Mouse (Mus musculus) heart, embryonic 14.5 days (tissue): Measurements from ENCODE around the gene Epha4. TPM values are rescaled to one million over a fixed set of nuclear protein-coding genes. Genes with fewer than 3 reads are reported as not detected.

Source experiments
- ATAC-seq: fragments of 200-750 bp; cut with Nextera tagmentation; 2 replicates; pipeline ENCODE4 v1.8.0; 2017; ENCODE audit warnings: low read depth, moderate TSS enrichment; ENCODE audit not compliant: insufficient number of reproducible peaks, insufficient read depth, low FRiP score
- H3K27ac ChIP-seq, 2 experiments: fragments of 200-500 bp in 1 of 2; fragments of 300-500 bp in 1 of 2; sonication (generic) in 1 of 2; replicated peaks in 1 of 2; 2 replicates each; pipeline ENCODE4 v1.5.1; 2012 to 2014; ENCODE audit warnings: low read depth in 2 of 2, low read length in 2 of 2, control low read depth in 1 of 2, mild to moderate bottlenecking in 1 of 2, mixed read lengths in 1 of 2; ENCODE audit not compliant: control insufficient read depth in 1 of 2, insufficient read depth in 1 of 2
- H3K27me3 ChIP-seq: fragments of 300-500 bp; sonication (generic); 2 replicates; pipeline ENCODE4 v1.6.1; 2014; ENCODE audit warnings: mild to moderate bottlenecking, low read length, control low read depth; ENCODE audit not compliant: control insufficient read depth, insufficient read depth
- H3K36me3 ChIP-seq: fragments of 300-500 bp; sonication (generic); 2 replicates; pipeline ENCODE4 v1.6.1; 2014; ENCODE audit warnings: mild to moderate bottlenecking, control low read depth, low read length, mixed read lengths; ENCODE audit not compliant: control insufficient read depth, insufficient read depth
- H3K4me1 ChIP-seq, 2 experiments: fragments of 200-500 bp in 1 of 2; fragments of 300-500 bp in 1 of 2; sonication (generic) in 1 of 2; 2 replicates each; pipeline ENCODE4 v1.6.1; 2012 to 2014; ENCODE audit warnings: low read length in 2 of 2, control low read depth in 1 of 2, mixed read lengths in 1 of 2; ENCODE audit not compliant: control insufficient read depth in 2 of 2, insufficient read depth in 2 of 2
- H3K4me2 ChIP-seq: fragments of 300-500 bp; sonication (generic); 2 replicates; pipeline ENCODE4 v1.6.1; 2014; ENCODE audit warnings: mild to moderate bottlenecking, low read length
- H3K4me3 ChIP-seq, 2 experiments: fragments of 200-500 bp in 1 of 2; fragments of 300-500 bp in 1 of 2; sonication (generic) in 1 of 2; 2 replicates each; pipeline ENCODE4 v1.5.1; 2012 to 2014; ENCODE audit warnings: low read length in 2 of 2, mild to moderate bottlenecking in 2 of 2, control low read depth in 1 of 2, low read depth in 1 of 2, moderate library complexity in 1 of 2; ENCODE audit not compliant: control insufficient read depth in 1 of 2, insufficient read depth in 1 of 2
- H3K9ac ChIP-seq: fragments of 300-500 bp; sonication (generic); 2 replicates; pipeline ENCODE4 v1.6.1; 2014; ENCODE audit warnings: mild to moderate bottlenecking, low read length
- H3K9me3 ChIP-seq: fragments of 300-500 bp; sonication (generic); 2 replicates; pipeline ENCODE4 v1.6.1; 2016; ENCODE audit warnings: low read length, control low read depth; ENCODE audit not compliant: control insufficient read depth
- WGBS: fragments of 180-500 bp; shearing (Covaris S2); extraction: QIAGEN DNeasy Blood & Tissue Kit; methylation state at CpG from one replicate; pipeline ENCODE4 v1.1.7; 2014; 5-methylcytosine and 5-hydroxymethylcytosine counted together
- polyA plus RNA-seq: library from polyadenylated mRNA; unstranded; fragments of >200 nt; fragmentation: Nextera tagmentation; extraction: Ambion mirVana; gene quantifications from 2 replicates; pipeline ENCODE4 v1.2.1, GENCODE M21; 2014

The Epha4 gene
- polyA plus RNA-seq, 1 experiment from 2014 or later, result 14.1 TPM

DNA sequence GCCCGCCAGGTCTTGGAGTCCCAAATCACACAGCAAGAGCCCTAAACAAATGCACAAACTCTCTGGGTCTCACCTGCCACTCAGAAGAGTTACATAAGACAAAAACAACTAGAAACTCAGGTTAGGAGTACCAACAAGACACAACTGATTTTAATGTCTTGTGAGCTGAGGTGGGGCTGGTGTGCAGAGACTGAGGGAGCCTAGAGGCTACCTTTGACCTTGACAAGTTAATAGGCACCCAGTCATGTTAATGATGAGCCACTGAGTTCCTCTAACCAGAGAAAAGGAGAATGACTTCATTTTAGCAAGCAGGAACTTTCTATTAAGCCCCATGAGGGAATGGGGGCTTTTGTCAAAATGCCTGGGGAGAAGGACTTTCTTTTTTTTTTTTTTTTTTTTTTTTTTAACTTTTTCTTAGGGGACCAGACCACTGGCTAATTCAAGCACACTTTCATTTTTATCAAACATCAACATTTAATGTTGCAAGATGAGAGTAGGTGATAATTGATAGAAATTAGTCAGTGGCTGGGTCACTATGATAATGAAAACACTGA, 67.8 kb downstream of the Epha4 start:
- no peak overlapping the region for H3K9ac ChIP-seq
- no peak for ATAC-seq
- peaks cover 0 to 5% of the 10 kb centered on the region in 2 experiments; a peak in 2 of 4 replicates for H3K4me1 ChIP-seq
- no peak overlapping the region for H3K4me3 ChIP-seq
- no peaks in the 10 kb centered on the region for H3K9me3 ChIP-seq
- 85% methylated on average over 1 of the region's 1 CpGs for WGBS
- no peak overlapping the region for H3K4me2 ChIP-seq
- no peak overlapping the region for H3K27ac ChIP-seq
- no peaks in the 10 kb centered on the region for H3K27me3 ChIP-seq
- no peaks in the 10 kb centered on the region for H3K36me3 ChIP-seq

DNA sequence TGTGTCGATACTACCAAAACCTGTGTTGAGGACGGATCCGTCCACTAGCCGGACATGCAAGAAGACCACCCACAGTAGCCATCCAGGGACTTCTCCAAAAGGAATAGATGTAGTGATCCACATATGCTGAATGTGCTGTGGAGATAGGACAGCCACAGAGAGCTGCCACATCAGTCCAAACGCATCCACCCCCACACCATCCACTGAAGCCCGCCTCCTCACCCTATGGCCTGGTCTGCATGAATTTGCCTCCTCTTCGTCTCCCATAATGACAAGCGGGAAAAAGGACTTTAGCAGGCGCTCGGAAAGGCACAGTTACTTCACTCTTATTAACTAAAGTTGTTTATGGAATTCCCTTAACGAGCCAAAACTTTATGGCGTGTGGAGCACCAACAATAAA, 68.5 kb downstream of the Epha4 start:
- H3K27ac ChIP-seq, result no peak overlapping the region
- H3K9me3 ChIP-seq, result no peaks in the 10 kb centered on the region
- H3K9ac ChIP-seq, result no peak overlapping the region
- no peaks in the 10 kb centered on the region for H3K36me3 ChIP-seq
- H3K4me3 ChIP-seq, result no peak overlapping the region
- H3K4me1 ChIP-seq, result peaks cover under 1 to 5% of the 10 kb centered on the region in 2 experiments; a peak in 3 of 4 replicates
- 87% methylated on average over 12 of the region's 12 CpGs for whole genome bisulfite sequencing
- ATAC-seq, result no peak
- H3K4me2 ChIP-seq, result no peak overlapping the region
- no peaks in the 10 kb centered on the region for H3K27me3 ChIP-seq

DNA sequence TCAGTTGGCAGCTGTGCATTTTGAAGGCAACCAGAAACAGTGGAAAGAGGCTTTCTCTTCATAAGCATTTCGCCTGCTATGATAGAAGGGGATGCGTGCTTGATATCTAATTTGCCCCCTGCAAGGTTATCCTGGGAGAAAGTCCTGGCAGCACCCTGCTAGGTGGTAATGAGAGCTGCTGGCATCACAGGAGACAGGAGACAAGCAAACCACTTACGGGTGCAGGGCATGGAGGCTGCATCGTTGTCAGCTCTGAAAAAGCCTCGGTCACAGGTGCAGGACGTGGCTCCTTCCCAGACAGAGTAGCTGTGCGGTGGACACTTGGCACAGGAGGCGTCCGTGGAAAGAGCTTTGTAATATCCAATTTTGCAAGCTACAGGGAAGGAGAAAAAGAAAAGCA, 70.2 kb downstream of the Epha4 start:
- peaks cover 5 to 10% of the 10 kb centered on the region in 2 experiments; a peak in 3 of 4 replicates for H3K4me1 ChIP-seq
- 78% methylated on average over 9 of the region's 9 CpGs for WGBS
- H3K4me2 ChIP-seq, result no peak overlapping the region
- no peak for ATAC-seq
- H3K27ac ChIP-seq, result no peak overlapping the region
- no peaks in the 10 kb centered on the region for H3K9me3 ChIP-seq
- no peak overlapping the region for H3K4me3 ChIP-seq
- H3K36me3 ChIP-seq, result no peaks in the 10 kb centered on the region
- no peak overlapping the region for H3K9ac ChIP-seq
- H3K27me3 ChIP-seq, result no peaks in the 10 kb centered on the region

DNA sequence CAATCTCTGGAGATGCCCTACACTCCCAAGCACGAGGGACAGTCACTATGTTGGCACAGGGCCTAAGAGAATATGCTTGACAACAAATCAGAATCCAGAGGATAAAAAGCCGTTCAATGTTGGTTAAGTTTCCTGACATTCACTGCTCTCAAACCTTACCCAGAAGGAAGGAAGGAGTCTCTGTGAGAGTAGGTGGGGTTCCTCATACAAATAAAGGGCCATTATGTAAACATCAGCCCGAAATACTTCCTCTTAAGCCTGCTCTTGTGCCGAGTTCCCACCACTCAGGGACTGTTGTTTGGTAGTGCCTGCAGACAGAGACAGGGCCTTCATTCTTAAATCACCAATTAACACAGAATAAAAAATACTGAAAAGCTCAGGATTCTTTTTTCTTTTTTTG, 72.9 kb downstream of the Epha4 start:
- no peak for ATAC-seq
- H3K36me3 ChIP-seq, result no peaks in the 10 kb centered on the region
- H3K9ac ChIP-seq, result no peak overlapping the region
- H3K27ac ChIP-seq, result no peak overlapping the region
- H3K9me3 ChIP-seq, result no peaks in the 10 kb centered on the region
- H3K4me1 ChIP-seq, result peaks cover 5 to 10% of the 10 kb centered on the region in 2 experiments; a peak in 3 of 4 replicates
- no peak overlapping the region for H3K4me3 ChIP-seq
- no peaks in the 10 kb centered on the region for H3K27me3 ChIP-seq
- no peak overlapping the region for H3K4me2 ChIP-seq
- WGBS, result 36% methylated on average over 4 of the region's 4 CpGs

DNA sequence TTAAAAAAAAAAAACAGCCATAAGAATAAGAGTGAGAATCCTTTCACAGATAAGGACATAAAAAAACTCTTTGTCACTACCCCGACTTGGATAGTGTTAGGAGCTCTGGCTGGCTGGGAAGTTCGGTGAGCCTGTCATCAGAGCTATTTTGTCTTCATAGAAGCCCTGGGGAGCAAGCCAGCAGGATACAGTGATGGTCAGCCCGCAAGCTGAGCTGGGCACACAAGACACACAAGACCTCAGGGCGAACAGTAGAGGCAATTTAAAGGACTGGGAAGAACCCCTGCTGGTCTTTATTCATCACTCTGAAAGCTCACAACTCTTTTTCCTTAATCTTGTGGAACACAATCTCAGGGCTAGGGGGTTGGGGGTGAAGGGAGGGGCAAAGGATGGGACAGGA, 73.5 kb downstream of the Epha4 start:
- no peaks in the 10 kb centered on the region for H3K36me3 ChIP-seq
- ATAC-seq, result no peak
- no peak overlapping the region for H3K27ac ChIP-seq
- H3K4me2 ChIP-seq, result no peak overlapping the region
- WGBS, result 36% methylated on average over 4 of the region's 4 CpGs
- H3K4me3 ChIP-seq, result no peak overlapping the region
- H3K9me3 ChIP-seq, result no peaks in the 10 kb centered on the region
- peaks cover 5 to 10% of the 10 kb centered on the region in 2 experiments; a peak in 3 of 4 replicates for H3K4me1 ChIP-seq
- H3K27me3 ChIP-seq, result no peaks in the 10 kb centered on the region
- H3K9ac ChIP-seq, result no peak overlapping the region

DNA sequence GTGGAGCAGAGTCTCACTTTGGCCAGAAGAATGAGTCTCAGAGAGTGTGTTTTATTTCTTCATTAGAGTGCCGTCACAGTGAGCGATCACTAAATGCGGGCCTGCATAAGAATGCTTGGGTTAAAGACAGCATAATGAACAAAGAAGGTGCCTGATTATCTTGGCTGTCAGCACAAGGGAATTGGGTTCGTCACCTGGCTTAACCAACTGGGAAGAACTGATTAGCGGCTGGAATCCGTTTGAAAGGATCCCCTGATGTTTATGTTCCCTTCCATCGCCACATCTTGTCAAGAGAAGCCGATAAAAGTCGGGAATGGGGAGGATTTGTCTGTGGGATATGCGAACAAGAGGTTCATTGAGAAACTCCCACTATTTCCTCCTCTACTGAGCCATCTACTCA, 74.4 kb downstream of the Epha4 start:
- no peak overlapping the region for H3K4me3 ChIP-seq
- ATAC-seq, result no peak
- H3K4me2 ChIP-seq, result no peak overlapping the region
- no peak overlapping the region for H3K27ac ChIP-seq
- H3K27me3 ChIP-seq, result no peaks in the 10 kb centered on the region
- peaks cover 5 to 6% of the 10 kb centered on the region in 2 experiments; a peak in 2 of 4 replicates for H3K4me1 ChIP-seq
- H3K9me3 ChIP-seq, result no peaks in the 10 kb centered on the region
- no peak overlapping the region for H3K9ac ChIP-seq
- WGBS, result 24% methylated on average over 10 of the region's 10 CpGs
- no peaks in the 10 kb centered on the region for H3K36me3 ChIP-seq

DNA sequence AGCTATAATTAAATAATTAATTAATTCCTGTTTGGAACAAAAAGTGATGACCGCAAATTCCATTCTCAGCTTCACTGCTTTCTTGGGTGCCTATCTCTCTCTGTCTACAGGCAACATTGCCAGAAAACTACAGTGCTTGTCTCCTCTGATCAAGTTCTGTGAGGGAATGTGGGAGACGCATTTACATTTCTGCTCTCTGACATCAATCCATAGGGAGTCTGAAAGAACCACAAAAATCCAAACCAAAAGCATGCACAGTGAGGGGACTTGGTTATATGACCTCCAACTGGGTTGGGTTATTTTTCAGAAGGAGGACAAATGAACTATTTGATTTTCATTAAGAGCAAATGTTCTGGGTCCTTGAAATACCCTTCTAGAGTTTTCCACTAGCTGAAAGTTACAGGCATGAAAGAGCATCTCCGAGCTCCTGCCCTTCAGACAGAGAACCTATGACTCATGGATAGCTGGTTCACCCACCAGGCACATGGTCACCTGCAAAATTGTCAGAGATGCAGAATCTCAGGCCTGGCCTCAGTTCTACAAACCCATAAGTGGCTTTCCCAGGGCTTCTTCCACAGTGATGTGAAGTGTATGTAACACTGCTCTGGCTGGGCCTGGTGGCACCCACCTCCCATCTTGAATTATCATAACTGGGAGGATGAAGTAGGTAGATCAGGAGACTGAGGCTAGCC, 75.4 kb downstream of the Epha4 start:
- Histone ChIP-seq H3K36me3 (no peaks in the 10 kb centered on the region), H3K4me3 (no peak overlapping the region), H3K9me3 (no peaks in the 10 kb centered on the region), H3K27me3 (no peaks in the 10 kb centered on the region), H3K27ac (no peak overlapping the region), H3K9ac (no peak overlapping the region), H3K4me1 (peaks cover 5 to 6% of the 10 kb centered on the region in 2 experiments; a peak in 2 of 4 replicates), H3K4me2 (no peak overlapping the region)
- no peak for ATAC-seq
- 90% methylated on average over 3 of the region's 3 CpGs for WGBS
